Mouse (Mus musculus) gastrocnemius, postnatal 14 days (tissue): Measurements from ENCODE around the gene Olfr691. TPM values are rescaled to one million over a fixed set of nuclear protein-coding genes. Genes with fewer than 3 reads are reported as not detected.
"Not testable (repeated sequence)": the region's sequence is repeated elsewhere in the genome, so short reads cannot be mapped to it uniquely, and the experiment has no call there.

Experiments used
- DNase-seq: peaks from one replicate; pipeline ENCODE4 v3.0.0; 2021; ENCODE audit warnings: mixed read lengths
- intact Hi-C: fragments of 180-260 bp; cut with DNase I; formaldehyde crosslinking; loops from one replicate; pipeline ENCODE4 v1.15.1; 2025; ENCODE audit warnings: low total_unique reads
- long read RNA-seq, 2 experiments: library from polyadenylated mRNA; stranded (forward); transcript quantifications; one replicate each; pipeline ENCODE4 v2.0.0; 2021
- total RNA-seq, 2 experiments: library from RNA; stranded (reverse); gene quantifications; 2 replicates each; pipeline ENCODE4 v1.2.3; 2021

The Olfr691 gene
- total RNA-seq: not detected
- long read RNA-seq, experiment 1: 0 reads
- long read RNA-seq, experiment 2: 0 reads

GRCm38 (mm10) chr7:105342170-105342569 is at the start of gene Olfr691:
Olfr691 (minus strand) TSS chr7:105342270.
- no peak for DNase-seq
- intact Hi-C loops: no loop called here

- intact Hi-C loops: no loop called here
- DNase-seq: no peak
Measured at GRCm38 (mm10) chr7:105390236-105390635, 48.2 kb upstream of the Olfr691 start.

- intact Hi-C loops: no loop called here
- no peak for DNase-seq
Measured at GRCm38 (mm10) chr7:105387696-105388095, 45.6 kb upstream of the Olfr691 start.

DNA sequence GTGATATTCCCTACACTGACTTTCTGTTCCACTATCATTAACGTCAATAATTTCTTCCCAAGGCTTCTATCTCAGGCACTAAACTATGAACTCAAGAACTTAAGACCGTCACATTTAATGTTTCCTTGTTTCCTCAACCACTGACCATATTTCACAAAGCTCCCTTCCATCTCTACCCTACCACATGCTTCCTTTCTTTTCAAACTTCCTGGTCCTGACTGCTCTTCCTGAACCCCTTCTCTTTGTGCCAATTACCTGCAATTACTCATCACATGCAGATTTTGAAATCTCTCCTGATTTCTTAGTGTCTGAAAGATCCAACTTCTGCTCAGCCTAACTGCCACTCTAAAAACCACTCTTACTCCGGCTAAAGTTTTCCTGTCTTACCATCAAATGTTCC is 38.3 kb upstream of the Olfr691 start:
- intact Hi-C loops: no loop called here
- no peak for DNase-seq

- no peak for DNase-seq
- intact Hi-C loops: no loop called here
Measured at GRCm38 (mm10) chr7:105374866-105375265, 32.8 kb upstream of the Olfr691 start, which contains the start of gene Gm5901. Gm5901 (plus strand) TSS chr7:105375038.

- intact Hi-C loops: no loop called here
- DNase-seq: no peak
Measured at GRCm38 (mm10) chr7:105373976-105374375, 31.9 kb upstream of the Olfr691 start.

DNA sequence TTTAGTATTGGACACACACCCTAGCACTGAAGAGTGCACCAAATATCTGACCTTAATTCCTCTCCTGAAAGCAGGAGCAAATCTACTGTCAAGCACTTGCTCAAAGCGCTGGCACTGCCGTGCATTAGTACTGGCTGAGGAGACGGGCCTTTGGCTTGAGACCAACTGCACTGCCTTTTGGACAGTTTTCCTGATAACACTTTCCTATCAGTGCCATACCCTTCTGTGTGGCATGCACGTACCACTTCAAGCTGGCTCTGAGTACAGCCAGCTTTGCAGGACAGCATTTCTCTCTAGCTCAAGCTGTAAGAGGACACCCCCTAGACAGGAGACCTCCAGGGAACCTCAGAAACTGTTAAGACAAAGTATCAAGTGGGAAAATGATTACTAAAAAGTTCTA is 31.4 kb upstream of the Olfr691 start:
- intact Hi-C loops: no loop called here
- DNase-seq: no peak

- intact Hi-C loops: no loop called here
- DNase-seq: no peak
Measured at GRCm38 (mm10) chr7:105372912-105373311, 30.8 kb upstream of the Olfr691 start.

DNA sequence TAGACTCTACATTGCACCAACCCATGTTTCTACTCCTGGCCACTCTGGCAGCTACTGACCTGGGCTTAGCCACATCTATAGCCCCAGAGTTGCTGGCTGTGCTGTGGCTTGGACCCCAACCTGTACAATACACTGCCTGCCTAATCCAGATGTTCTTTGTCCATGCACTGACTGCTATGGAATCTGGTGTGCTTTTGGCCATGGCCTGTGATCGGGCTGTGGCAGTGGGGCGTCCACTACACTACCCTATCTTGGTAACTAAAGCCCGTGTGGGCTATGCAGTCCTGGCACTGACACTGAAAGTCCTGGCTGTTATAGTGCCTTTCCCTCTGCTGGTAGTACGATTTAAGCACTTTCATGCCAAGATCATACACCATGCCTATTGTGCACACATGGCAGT is 26.5 kb upstream of the Olfr691 start:
- intact Hi-C loops: no loop called here
- no peak for DNase-seq

DNA sequence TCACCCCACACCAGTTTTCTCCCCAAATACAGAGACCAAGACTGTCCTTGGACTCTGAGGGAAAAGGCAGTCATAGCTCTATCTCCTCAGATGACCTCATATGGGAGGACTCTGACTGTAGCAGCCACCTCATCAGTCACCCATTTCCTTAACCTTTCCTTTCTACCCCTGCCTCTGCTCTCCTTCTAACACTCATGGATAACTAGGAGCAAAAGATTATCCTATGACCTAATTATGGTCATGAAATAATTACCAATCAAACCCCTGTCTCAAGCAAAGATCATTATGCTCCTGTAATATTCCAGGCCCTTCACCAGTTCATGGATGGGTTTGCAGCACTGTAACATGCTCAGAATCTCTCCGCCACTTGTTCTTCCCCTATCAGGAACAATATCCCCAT is 25.9 kb upstream of the Olfr691 start, which contains the start of gene Olfr692:
Gene Olfr692 (plus strand): TSS at position 301 of the 400 bp plus-strand sequence.
- intact Hi-C loops: no loop called here
- no peak for DNase-seq

DNA sequence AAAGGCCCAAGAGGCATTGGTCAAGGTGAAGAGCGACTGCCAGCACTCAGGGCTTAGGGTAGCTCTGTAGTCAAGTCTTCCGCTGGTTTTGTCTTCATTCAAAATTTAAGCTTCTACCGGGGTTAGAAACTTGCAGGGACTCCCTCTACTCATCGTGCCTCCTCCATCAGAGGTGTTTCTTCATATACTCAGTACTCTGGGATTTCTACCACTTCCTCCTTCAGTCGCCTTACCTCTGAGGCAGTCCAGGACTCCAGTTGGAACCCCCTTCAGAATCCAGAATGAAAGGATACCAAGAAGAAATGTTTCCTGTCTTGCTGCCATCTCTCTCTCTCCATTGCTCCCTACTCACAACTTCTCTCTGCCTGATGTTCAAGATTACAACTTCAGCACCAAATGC is 25.2 kb upstream of the Olfr691 start:
- no peak for DNase-seq
- intact Hi-C loops: no loop called here

DNA sequence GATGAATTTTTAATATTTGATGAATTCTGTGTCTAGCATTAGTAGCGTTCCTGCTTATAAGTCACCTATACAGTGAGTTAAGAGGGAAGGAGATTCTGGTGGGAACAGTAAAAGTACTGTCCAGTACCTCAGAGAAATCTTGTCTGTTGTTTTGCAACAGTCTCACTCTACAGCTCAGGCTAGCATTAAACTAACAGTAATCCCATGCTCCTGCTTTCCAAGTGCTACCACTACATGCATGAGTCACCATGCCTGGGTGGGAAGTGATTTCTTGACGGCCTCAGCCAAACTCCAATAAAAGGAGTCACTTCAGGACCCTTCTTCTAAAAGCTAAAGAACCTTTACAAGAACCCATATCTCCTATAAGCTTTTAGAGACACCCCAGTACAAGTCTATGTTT is 19.6 kb upstream of the Olfr691 start:
- DNase-seq: no peak
- intact Hi-C loops: no loop called here

DNA sequence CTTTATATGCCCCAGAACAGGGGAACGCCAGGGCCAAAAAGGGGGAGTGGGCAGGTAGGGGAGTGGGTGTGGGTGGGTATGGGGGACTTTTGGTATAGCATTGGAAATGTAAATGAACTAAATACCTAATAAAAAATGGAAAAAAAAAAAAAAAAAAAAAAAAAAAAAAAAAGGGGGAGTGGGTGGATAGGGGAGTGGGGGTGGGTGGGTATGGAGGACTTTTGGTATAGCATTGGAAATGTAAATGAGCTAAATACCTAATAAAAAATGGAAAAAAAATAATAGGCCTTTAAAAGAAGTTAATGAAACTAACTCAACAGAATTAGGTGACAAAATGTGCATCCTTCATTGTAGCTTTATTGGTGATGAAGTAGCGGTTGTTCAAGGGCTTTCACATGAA is 14.4 kb upstream of the Olfr691 start:
- intact Hi-C loops, DNase-seq: not testable (repeated sequence)

GRCm38 (mm10) chr7:105356064-105356463 is 14.0 kb upstream of the Olfr691 start:
- DNase-seq, intact Hi-C loops: not testable (repeated sequence)

GRCm38 (mm10) chr7:105342752-105343151 is 682 bp upstream of the Olfr691 start:
- no peak for DNase-seq
- intact Hi-C loops: no loop called here

DNA sequence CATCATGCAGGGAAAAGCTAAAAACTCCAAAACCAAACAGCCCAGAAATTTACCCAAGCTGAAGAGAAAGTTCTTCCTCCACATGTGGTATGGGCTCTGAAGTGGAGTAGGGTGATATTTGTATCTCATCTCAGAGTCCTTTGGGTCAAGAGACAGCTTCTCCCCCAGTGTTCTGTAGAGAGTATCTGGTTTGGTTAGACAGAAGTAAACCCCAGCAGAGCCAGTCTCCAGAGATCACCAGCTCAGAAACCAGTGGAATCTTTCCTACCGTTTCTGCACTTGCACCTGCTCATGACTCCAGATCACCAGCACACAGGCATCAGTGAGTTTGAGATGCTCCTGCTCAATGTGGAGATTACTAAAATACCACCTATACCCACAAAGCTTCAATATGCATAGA is 8.1 kb downstream of the Olfr691 start, which contains the start of gene Olfr690:
Gene Olfr690 (minus strand): TSS at position 101 of the 400 bp plus-strand sequence.
- DNase-seq: no peak
- intact Hi-C loops: no loop called here

- no peak for DNase-seq
- intact Hi-C loops: no loop called here
Measured at GRCm38 (mm10) chr7:105325302-105325701, 16.8 kb downstream of the Olfr691 start.

- no peak for DNase-seq
- intact Hi-C loops: no loop called here
Measured at GRCm38 (mm10) chr7:105310865-105311264, 31.2 kb downstream of the Olfr691 start, which contains the start of gene Olfr689. Olfr689 (plus strand) TSS chr7:105311165.

DNA sequence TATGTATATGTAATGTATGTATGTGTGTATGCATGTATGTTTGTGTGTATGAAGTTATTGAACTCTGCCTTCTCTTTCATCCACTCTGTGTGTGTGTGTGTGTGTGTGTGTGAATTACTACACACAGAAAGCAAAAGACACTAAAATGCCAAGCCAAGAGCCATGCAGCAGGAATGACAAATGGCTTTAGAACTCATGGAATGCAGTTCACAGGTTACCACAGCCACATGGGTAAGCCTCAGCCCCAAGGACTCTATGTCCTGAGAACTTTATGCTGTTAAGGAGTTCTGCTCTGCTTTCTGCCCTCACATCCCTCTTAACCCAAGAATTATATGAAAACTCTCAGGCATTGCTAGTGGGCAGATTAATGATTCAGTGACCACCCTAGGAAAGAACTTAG is 52.0 kb downstream of the Olfr691 start:
- intact Hi-C loops: no loop called here
- DNase-seq: no peak

GRCm38 (mm10) chr7:105287795-105288194 is 54.3 kb downstream of the Olfr691 start, which contains the start of gene Olfr688:
Olfr688 (plus strand) TSS chr7:105288095.
- intact Hi-C loops: no loop called here
- DNase-seq: no peak
